19 mouse cellular contexts compared by ENCODE assay signal in the genomic region with DNA sequence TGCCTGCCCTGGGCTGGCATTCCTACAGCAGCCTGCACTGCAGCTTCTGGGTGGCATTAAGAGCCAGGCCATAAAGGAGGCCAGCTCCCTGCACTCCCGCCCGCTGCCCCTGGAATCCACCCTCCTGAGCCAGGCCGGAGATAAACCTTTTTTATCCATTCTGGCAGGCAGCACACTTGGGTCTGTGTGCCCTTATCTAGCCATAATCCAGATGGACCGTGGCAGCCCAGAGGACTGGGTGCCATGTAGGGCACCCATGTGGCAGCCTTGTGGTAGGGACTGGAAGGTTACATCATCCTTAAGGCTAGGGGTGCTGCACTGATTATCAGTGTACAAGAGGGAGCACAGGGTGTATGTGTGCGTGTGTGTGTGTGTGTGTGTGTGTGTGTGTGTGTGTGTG. TPM values are rescaled to one million over a fixed set of nuclear protein-coding genes. Genes with fewer than 3 reads are reported as not detected.
A peak's percentile ranks its signal among the peaks of the same experiment; 100 is the strongest.
DNase-seq lines count a peak whose midpoint lies in the region; ATAC-seq and TF ChIP-seq lines count a peak whose summit lies in the region.
"Had no signal": no experiment of that assay in that cellular context is flagged by ENCODE, and none has a peak within 500 bp of the region (broad histone marks: within the 10 kb centered on the region; RNA-seq: fewer than 3 reads in every experiment).

No protein-coding gene starts in this region.

- no peak for TF ChIP-seq CTCF in liver, embryonic 14.5 days (IDR thresholded peaks at IDR 0.05; ENCODE audit: low read depth)
- TF ChIP-seq CTCF in liver, postnatal 0 days (IDR thresholded peaks at IDR 0.05; ENCODE audit: low read depth), result no peak

- no peaks in the 10 kb centered on the region for H3K36me3 ChIP-seq in liver, embryonic 14.5 days (replicated peaks; ENCODE audit: control insufficient read depth, insufficient read depth, low read depth)
- H3K36me3 ChIP-seq in liver, postnatal 0 days (replicated peaks; ENCODE audit: insufficient read depth, low read length), result no peaks in the 10 kb centered on the region
- H3K36me3 ChIP-seq: limb, embryonic 10.5 days had no signal

- H3K9ac ChIP-seq in liver, embryonic 14.5 days (replicated peaks), result no peak overlapping the region
- no peak overlapping the region for H3K9ac ChIP-seq in liver, postnatal 0 days (replicated peaks)
- H3K9ac ChIP-seq: lung, embryonic 14.5 days had no signal

- no peak overlapping the region for H3K4me3 ChIP-seq in liver, embryonic 14.5 days (ENCODE audit: insufficient read depth in 1 of 2, low read depth in 2 of 2, low read length in 2 of 2)
- no peak overlapping the region for H3K4me3 ChIP-seq in liver, postnatal 0 days (ENCODE audit: low read depth, low read length)
- H3K4me3 ChIP-seq: erythroblast, embryonic 14.5 days; limb, embryonic 10.5 days had no signal

- intact Hi-C loops in heart, postnatal 14 days (cut with DNase I), result no loop called here

- WGBS in liver, embryonic 14.5 days (ENCODE audit: insufficient replicate concordance), result 41% methylated on average over 5 of the region's 5 CpGs
- 63% methylated on average over 5 of the region's 5 CpGs for WGBS in liver, postnatal 0 days (ENCODE audit: insufficient replicate concordance)

- TF ChIP-seq EP300 in liver, embryonic 14.5 days (IDR thresholded peaks at IDR 0.05; ENCODE audit: low read depth), result no peak
- no peak for TF ChIP-seq EP300 in liver, postnatal 0 days (IDR thresholded peaks at IDR 0.05; ENCODE audit: low read depth)

- H3K4me1 ChIP-seq in liver, embryonic 14.5 days (replicated peaks; ENCODE audit: control insufficient read depth in 2 of 2, insufficient read depth in 2 of 2, low read length in 1 of 2), result no peaks in the 10 kb centered on the region
- H3K4me1 ChIP-seq in liver, postnatal 0 days (ENCODE audit: insufficient read depth), result no peaks in the 10 kb centered on the region
- H3K4me1 ChIP-seq: limb, embryonic 10.5 days had no signal

- H3K27ac ChIP-seq in liver, embryonic 14.5 days, result no peak overlapping the region
- no peak overlapping the region for H3K27ac ChIP-seq in liver, postnatal 0 days (ENCODE audit: low read depth)
- H3K27ac ChIP-seq: hindbrain, postnatal 0 days; limb, embryonic 10.5 days had no signal

- peak; percentile 39; the same call in 1 of the 2 replicates for ATAC-seq in liver, embryonic 14.5 days (ENCODE audit: insufficient read depth)
- ATAC-seq in liver, postnatal 0 days, result no peak
- peak; percentile 80 for ATAC-seq in erythroid progenitor cell, adult 5-6 weeks (replicated peaks; ENCODE audit: low FRiP score, poor library complexity, severe bottlenecking)
- ATAC-seq: CD4-positive, CD25-positive, alpha-beta regulatory T cell, adult 4 months; hindbrain, postnatal 0 days had no signal

- no peak for DNase-seq in liver, embryonic 14.5 days (ENCODE audit: low read depth in 3 of 3, low spot score in 3 of 3)
- no peak for DNase-seq in liver, postnatal 0 days
- DNase-seq in heart, adult 8-10 months (ENCODE audit: low spot score), result peak; percentile 62
- peak; percentile 34 to 55 for DNase-seq in heart, postnatal 14 days
- no peak for DNase-seq in thymus, adult 18-20 months
- DNase-seq in kidney, postnatal 14 days, result no peak
- DNase-seq: adrenal gland, postnatal 25 days; cerebellum, postnatal 14 days; gastrocnemius, postnatal 25 days; kidney, adult 8-10 months; kidney, postnatal 4 days; layer of hippocampus, postnatal 36 days; lung, embryonic 14.5 days had no signal

- no peak overlapping the region for H3K4me2 ChIP-seq in liver, embryonic 14.5 days (ENCODE audit: low read depth)
- no peak overlapping the region for H3K4me2 ChIP-seq in liver, postnatal 0 days (ENCODE audit: low read depth, low read length)
- H3K4me2 ChIP-seq: lung, embryonic 14.5 days had no signal

- no peaks in the 10 kb centered on the region for H3K27me3 ChIP-seq in liver, embryonic 14.5 days (ENCODE audit: control insufficient read depth, insufficient read depth, low read length)
- H3K27me3 ChIP-seq in liver, postnatal 0 days (ENCODE audit: insufficient read depth, low read length), result no peaks in the 10 kb centered on the region

- no peaks in the 10 kb centered on the region for H3K9me3 ChIP-seq in liver, embryonic 14.5 days (ENCODE audit: control insufficient read depth, low read length)
- H3K9me3 ChIP-seq in liver, postnatal 0 days (ENCODE audit: low read length), result no peaks in the 10 kb centered on the region
- H3K9me3 ChIP-seq: limb, embryonic 10.5 days had no signal

RNA-seq across cellular contexts. Expression of a gene that starts 16.4 kb away (rescaled TPM):
- 0.07 and 0.11 TPM in 2 replicates for polyA plus RNA-seq in liver, embryonic 14.5 days (2012; rRNA removed)
- polyA plus RNA-seq in liver, embryonic 14.5 days (2014; fragmentation: Nextera tagmentation; extraction: Ambion mirVana), result not detected in 2 replicates
- polyA plus RNA-seq in liver, postnatal 0 days (2015; fragmentation: Nextera tagmentation; extraction: Ambion mirVana), result 0.05 and 0.11 TPM in 2 replicates
- not detected in 2 replicates for total RNA-seq in erythroid progenitor cell, adult 5-6 weeks (2015; ENCODE audit: low replicate concordance)
- not detected in 2 replicates for total RNA-seq in erythroid progenitor cell, adult 5-6 weeks (2017; ENCODE audit: low replicate concordance)
- total RNA-seq in heart, adult 8-10 months (2022), result 1 to 10 TPM; 1.0 to 1.6 (median 1.5) TPM
- 1 to 10 TPM in 1 of 2 experiments, under 1 TPM in 1; 0.88 to 1.3 TPM for total RNA-seq in heart, postnatal 14 days (2021)
- total RNA-seq: MEL had no signal
- polyA plus RNA-seq: CD4-positive, CD25-positive, alpha-beta regulatory T cell, adult 4 months; erythroblast, embryonic 14.5 days had no signal

Comparison
In these comparisons a context has a peak if more than half of its experiments do, and no peak if none do; other contexts are left out.
1. DNase-seq: peak in heart, adult 8-10 months (single experiment) and heart, postnatal 14 days (2 of 2); none in liver, embryonic 14.5 days (0 of 3), liver, postnatal 0 days (single experiment), thymus, adult 18-20 months (0 of 2) and kidney, postnatal 14 days (single experiment).